Mouse (Mus musculus) lung, adult 18-20 months (tissue): ENCODE results near the gene Bcl3.
A peak's percentile ranks its signal among the peaks of the same experiment; 100 is the strongest.
"Not testable (repeated sequence)": the region's sequence is repeated elsewhere in the genome, so short reads cannot be mapped to it uniquely, and the experiment has no call there.

Experiments
- DNase-seq, 2 experiments: peaks; one replicate each; pipeline ENCODE4 v3.0.0; 2022; ENCODE audit warnings: mixed read lengths in 2 of 2

The Bcl3 gene

DNA sequence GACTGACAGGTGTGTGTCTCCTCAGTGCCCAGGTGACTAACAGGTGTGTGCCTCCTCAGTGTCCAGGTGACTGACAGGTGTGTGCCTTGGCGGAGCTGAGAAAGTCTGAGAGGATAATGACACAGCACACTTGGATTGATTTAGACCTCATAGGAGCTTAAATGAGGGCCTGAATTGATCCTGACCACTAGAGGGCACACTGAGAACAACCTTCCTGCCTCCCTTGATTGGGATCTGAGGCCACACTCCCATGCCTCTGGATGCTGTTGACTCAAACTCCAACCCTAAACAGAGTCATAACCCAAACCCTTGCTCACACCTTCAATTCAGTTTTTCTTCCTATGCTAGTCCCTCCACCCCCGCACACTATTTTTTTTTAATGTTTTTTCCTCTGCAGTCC lies 21.8 kb downstream of the Bcl3 start:
- peak; percentile 52 to 80 for DNase-seq

DNA sequence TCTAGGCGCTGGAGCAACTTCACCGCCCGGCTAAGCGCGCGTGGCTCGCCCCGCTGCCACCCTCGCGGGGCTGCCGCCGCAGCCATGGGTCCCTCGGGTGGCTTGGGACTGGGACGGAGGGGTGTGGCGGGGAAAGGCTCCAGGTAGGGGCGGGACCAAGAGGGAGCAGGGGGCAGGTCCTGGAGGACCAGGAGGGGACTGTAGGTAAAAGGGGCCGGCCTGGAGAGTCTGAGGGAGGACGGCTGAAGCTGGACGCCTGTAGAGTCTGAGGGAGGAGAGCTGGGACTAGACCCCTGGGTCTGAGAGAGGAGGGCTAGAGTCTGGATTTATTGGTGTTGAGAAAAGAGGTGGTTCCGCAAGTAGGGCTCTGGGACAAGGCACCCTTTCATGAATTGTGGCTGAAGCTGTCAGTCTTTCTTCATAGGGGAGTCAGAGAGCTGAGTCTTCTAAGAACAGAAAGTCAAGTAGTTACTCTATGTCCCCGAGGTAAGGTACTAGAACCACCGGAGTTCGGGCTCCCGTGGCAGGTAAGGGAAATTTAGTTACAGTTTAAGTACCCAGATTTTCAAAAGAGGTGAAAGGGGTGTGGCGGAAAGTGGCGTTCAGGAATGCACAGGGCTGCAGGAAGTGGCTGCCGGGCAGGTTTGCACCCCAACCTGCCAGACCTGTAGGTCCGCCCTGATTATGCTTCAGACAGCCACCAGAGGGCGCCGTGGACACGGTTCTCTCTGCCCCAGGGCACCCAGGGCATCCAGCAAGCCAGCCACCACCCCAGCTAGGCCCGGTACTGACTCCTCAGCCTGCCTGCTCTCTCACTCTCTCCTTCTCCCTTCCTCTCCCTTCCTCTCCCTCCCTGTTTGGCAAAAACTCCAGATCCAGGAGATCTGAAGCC lies 25.6 kb downstream of the Bcl3 start, which contains the start of gene Cblc:
TSS of gene Cblc (minus strand) at position 113 of the 892 bp plus-strand sequence.
- DNase-seq = peak; percentile 92 to 94

DNA sequence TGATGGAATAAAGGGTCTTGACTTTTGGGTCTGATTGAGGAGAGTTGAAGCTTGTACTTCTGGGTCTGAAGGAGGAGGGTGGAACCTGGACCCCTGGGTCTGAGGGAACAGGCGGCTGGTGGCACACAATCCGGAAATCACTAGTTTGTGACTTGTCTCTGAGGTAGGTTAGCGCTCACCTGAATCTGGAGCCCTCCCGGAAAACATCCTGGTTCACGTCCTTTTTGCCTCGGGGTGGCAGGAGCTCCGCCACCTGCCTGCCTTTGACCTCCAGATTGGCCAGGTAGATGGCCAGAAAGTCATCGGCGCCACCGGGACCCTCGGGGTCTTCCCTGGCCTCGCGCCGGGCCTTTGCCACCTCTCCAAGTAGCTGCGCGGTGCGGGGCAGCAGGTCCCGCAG lies 26.3 kb downstream of the Bcl3 start:
- DNase-seq = no peak

DNA sequence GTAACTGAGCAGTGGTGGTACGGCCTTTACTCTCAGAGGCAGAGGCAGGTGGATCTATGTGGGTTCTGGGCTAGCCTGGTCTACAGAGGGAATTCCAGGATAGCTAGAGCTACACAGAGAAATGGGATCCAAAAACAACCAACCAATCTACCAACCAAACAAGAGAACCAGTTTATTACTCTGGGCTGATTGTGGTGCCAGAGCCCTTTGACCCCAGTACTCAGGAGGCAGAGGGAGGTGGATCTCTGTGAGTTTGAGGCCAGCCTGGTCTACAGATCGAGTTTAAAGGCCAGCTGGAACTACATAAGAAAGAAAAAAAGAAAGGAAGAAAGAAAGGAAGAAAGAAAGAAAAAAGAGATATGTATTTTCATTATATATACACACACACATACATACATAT lies 27.3 kb downstream of the Bcl3 start:
- DNase-seq = no peak

DNA sequence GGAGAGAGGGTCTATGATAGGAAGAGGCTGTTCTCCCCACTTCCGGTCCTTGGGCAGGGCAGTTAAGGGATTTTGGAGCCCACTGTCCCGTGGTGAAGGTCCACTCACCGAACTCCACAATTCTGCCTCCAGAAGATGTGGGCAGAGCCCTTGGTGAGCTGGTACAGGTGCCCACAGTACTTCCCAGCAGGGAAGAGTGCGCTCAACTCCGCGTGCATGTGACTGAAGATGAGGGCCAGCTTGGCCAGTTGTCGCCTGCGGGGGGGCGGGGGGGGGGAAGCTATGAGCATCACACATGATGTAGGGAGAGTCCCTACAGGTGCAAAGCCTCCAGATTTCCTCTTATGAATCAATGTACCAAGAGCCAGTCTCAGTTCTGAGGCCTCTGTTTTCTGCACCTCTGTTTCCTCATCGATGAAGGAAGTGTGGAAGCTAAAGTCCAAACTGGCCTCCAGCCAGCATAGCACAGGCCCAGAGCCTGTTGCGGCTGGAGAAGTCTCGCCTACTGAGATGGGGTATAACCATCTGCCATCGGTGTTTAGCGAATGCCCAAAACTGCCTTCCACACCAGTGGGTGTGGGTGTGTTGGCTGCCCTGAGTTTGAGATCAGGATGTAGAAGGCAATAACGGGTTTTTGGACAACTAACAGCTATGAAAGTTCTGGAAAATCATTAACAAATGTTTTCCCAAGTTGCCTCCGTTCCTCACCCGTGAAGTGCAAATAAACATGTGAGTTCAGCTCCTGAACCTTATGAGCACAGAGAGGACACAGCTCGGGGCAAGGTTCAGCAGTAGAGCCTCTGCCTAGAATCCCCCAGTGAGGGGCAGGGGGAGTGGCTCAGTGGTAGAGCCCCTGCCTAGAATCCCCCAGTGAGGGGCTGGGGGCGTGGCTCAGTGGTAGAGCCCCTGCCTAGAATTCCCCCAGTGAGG lies 29.6 kb downstream of the Bcl3 start:
- DNase-seq = no peak

DNA sequence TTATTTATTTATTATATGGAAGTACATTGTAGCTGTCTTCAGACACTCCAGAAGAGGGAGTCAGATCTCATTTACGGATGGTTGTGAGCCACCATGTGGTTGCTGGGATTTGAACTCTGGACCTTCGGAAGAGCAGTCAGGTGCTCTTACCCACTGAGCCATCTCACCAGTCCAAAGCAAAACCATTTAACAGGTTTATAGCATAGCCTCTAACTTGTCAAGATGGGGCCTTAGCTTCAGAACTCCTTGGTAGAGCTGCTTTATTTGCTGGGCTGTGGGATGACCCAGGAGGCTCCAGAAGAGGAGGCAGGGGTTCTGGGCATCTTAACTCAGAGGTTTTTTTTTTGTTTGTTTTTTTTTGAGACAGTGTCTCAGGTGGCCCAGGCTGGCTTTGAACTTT lies 31.1 kb downstream of the Bcl3 start:
- not testable (repeated sequence) for DNase-seq

DNA sequence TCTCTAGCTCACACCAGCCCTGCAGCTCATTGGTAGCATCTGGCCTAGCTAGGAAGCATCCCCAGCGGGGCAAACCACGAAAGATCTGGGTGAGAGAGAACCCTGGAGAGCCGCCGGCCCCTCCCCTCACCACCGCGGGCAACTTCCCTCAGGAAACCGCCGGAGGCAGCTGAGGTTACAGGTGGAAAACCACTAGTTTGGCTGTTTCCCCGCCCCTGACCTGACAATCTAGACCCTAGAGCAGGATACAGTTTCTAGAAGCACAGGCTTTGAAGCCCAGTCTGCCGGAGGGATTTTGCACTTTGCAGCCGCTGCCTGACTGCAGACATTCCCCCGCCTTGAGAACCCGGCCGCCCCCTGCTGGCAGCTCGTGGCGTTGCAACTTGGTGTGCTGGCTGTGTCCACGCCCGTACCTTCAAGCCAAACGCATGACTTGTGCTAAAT lies 32.6 kb downstream of the Bcl3 start:
- peak; percentile 84 to 89 for DNase-seq

DNA sequence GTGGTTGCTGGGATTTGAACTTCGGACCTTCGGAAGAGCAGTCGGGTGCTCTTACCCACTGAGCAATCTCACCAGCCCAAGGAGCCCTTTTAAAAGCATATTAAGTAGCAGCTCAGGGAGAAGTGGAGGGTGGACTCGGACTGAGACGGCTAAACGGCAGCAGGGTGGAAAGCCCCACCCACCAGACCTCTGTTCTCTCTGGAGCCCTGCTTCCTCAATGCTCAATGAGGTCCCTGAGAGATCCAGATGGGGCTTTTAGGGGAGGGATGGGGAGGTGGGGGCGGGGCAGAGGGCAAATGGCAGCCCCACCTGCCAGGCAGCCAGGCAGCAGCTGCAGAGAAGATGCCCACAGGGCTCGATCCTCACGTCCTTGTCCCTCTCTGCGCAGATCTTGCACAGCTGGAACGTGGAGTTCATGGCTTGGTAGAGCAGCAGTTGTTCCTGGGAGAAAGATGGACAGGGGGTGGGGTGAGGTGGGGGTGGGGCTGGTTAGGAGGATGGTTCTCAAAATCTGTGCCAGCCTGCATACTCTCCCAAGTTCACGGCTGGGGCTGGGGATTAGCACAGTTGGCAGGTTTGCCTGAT lies 36.6 kb downstream of the Bcl3 start:
- DNase-seq = no peak

DNA sequence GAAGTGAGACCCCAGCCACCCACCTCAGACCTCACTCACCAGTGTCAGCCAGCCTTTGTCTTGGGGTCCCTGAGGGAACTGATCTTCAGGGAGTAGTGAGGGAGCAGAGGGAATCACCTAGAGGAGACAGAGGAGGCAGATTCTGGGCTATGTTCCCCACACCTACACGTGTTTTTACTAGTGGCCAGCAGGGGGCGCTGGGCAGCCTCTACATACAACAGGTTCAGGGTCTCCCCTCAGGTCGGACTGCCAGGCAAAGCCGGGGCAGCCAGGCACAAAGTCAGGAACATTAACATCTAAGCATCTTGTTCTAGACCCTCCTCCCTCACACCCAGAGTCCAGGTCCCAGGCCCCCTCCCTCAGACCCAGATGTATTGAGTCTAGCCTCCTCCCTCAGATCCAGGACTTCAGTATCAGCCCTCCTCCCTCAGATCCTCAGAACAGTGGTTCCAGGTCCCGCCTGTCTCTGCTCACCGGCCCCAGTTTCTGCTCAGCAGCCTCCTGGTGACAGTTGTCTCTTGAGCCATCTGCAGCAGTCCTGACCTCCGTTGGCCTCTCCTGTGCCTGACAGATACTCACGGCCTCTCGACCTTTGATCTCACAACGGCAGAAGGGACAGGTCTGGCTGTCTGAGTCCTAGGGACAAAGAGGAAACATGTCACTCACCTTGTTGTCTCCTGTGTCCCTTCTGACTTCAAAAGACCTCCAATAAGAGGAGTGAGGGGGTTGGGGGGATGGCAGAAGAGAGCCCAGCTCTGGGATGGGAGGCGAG lies 37.6 kb downstream of the Bcl3 start:
- DNase-seq = no peak

DNA sequence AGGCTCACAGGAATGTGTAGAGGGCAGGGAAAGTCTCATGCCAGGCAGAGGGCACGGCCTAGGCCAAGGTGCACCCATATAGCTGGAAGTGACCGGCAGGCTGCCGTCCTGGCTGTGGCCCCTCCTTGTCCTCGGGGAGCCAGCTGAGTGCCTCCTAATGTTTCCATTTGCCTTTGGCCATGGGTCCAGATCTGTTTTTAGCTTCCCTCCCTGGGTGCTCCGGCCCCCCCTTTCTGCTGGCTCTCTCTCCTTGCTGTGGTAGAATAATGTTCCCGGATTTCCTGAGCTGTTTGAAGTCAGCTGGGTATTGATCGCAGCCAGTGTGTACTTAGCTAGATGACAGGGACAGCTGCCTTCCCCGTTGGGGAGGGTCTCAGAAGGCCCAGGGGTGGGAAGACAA lies 38.9 kb downstream of the Bcl3 start:
- peak; percentile 73 to 77 for DNase-seq

DNA sequence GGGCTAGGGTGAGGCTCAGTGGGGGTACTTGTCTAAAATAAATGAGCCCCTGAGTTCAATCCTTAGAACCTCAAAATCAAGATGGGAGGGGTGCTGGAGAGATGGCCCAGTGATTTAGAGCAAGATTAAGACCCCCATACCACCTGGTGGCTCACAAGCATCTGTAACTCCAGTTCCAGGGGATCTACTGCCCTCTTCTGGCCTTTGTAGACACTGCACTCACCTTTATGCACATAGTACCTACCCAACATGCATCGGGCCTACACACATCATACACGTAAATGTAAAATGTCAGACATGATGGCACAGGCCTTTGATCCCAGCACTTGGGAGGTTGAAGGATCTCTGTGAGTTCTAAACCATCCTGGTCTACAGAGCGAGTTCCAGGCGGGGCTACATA lies 39.9 kb downstream of the Bcl3 start:
- DNase-seq = peak in 1 of 2 experiments; percentile 54

DNA sequence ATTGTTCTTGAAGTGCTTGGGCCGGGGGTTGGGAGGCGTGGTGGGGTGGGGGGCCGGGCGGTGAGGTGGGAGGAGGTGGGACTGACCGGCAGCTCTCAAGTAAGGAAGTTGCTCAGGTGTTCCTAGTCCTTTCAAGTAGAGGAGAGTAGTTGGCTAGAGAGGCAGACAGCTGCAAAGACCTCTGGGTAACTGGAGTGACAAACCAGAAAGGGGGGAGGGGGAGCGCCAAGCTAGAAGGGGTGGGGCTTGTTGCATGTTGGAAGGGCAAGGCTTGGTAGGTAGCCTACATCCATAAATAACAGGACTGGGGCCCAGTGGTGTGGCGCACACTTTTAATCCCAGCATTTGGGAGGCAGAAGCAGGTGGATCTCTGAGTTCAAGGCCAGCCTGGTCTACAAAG lies 40.8 kb downstream of the Bcl3 start:
- DNase-seq = no peak

DNA sequence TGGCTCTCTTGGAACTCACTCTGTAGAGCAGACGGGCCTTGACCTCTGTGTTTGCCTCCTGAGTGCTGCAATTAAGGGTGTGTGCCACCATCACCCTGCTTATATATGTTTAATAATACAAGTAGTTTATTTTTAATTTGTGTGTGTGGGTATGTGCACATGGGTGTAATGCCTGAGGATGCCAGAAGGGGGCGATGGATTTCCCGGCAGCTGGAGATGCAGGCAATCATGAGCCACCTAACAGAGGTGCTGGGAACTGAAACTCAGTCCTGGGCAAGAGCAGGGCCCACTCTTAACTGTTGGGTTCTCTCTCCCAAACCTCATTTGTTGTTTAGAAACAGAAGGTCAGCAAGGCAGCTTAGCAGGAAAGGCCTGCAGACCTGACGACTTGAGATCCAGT lies 42.7 kb downstream of the Bcl3 start:
- no peak for DNase-seq

DNA sequence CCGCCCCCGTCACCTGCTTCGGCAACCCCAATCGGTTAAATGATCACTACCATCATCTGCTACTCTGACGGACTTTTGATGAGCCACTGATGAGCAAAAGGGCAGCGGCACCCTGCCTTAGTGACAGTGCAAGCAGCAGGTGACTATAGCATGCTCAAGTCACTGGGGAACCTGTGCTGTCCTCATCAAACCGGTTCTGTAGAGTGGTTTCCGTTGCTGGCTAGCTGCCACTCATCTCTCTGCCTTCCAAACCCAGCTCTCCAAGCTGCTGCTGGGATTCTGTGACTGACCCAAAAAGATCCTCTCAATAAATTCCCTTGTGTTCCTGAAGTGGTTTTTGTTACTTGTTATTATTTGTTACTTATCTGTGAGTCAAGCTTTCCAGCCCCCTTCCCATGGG lies 43.9 kb downstream of the Bcl3 start:
- peak; percentile 84 to 90 for DNase-seq

DNA sequence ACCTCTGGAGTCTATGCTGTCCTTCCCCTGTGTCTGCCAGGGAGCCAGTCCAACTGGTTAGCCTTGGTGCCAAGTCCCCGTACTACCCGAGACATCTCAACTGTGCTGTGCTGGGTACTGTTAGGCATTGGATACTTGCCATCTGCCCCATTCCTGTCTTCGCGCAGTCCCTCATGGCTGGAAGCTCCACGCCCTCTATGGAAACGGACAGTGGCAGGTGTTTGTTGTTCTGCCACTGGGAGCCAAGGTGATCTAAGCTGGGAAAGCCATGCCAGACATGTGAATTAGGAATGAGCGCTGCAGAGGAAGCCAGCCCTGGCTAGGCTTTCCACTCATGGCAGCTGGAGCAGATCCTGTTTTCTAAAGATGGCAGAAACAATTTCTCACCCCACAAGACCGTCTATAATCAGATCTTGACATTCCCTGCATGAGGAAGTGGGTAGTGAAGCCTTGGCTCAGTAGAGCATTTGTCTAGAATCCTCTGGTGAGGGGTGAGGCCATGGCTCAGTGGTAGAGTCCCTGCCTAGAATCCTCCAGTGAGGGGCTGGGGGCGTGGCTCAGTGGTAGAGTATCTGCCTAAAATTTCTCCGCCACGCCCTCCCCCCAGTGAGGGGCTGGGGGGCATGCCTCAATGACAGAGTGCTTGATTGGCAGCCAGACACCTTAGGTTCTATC lies 45.4 kb downstream of the Bcl3 start:
- peak; percentile 31 to 51 for DNase-seq

DNA sequence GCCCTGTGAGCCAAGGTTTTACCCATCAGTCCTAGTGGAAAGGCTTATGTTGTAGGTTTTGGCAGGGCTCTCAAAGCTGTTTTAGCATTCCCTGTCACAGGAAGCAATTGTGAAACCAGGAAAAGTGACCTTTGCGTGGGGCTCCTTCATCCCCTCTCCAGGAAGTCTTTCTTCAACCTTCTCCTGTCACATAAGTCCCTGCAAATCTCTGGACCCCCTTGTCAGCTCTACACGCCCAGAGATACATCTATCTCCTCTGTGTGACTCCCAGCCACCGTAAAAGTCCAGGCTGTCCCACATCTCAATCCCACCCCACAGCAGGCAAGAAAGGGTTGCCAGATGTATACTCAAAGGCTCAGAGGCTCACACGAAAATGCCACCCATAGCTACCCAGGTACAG lies 50.9 kb downstream of the Bcl3 start:
- DNase-seq = no peak

DNA sequence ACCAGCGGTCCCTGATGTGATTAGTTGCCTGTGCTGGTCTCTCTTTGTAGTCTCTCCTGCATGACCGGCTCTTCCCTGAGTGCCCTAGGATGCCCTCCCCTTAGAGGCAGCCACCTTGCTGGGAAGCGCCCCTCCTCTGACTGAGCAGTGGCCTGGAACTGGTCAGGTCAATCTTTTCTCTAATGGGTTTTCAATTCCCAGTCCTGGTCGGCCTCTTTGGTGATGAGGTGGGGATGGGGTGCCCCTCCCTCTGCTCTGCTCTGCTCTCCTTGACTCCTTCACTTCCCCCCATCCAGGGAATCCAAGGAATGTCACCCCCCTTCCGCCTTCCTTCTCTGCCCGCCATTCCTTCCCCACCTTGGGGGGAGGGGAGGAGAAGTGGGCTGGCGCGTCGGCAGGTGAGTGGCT lies 51.6 kb downstream of the Bcl3 start, which contains the start of gene Bcam:
TSS of gene Bcam (minus strand) at position 33 of the 408 bp plus-strand sequence.
- DNase-seq = peak; percentile 78 to 86

DNA sequence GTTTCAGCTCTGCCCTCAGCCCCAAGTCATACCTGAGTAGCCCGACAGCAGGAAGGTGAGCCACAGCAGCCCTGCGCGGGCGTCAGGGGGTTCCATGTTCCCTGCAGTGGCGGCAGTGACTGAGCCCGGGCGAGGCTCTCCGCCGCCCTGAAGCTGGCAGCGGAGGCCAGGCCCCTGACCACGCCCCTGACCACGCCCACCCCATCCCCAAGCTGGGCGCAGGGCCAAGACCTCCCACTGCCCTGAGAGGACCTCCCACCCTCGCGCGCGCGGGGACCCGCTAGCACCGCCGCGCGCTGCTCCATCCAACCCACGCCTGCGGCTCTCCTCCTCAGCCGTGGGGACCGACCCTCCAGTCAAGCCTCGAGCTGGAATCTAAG lies 52.2 kb downstream of the Bcl3 start:
- DNase-seq = peak; percentile 91 to 93

DNA sequence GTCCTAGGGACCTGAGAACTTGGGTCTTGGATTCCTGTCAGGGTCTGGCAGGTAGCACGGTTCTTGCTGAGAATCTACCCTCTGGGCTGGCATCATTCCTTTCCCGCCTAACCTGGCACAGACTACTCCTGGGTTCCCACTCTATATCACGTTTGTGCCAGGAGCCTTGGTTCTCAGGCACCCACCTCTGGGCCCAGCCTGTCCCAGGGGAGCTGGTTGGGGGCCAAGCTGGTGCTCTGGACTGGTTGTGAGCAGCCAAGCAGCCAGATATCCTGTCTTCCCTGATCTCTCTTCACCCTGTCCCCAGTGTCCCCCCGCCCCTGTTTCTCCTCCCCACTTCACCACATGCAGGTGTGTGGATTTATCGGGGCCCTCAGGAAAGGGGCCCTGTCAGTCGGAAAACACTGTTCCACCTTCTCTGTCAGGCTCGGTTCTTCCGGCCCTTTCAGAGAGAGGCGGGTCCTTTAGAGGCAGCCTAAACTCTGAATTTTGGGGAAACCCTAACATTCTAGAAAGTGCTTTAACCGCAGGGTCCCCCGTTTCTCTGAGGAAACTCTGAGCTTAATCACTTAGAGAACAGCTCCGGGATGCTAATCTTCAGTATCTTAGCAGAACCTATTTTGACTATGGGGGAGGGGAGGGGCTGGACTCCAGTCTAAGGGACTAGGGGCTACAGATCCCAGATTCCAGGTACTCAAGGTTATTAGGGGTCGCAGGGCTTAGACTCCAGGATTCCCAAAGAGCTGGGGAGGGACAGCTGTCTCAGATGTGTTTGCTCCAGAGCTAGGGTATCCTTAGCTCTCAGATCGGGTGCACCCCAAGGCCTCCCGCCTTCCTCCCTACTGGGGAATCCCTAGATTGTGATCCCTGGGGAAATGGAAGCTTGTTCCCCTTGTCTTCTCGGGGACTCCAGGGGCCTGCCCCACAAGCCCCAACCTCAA lies 52.9 kb downstream of the Bcl3 start:
- DNase-seq = no peak

DNA sequence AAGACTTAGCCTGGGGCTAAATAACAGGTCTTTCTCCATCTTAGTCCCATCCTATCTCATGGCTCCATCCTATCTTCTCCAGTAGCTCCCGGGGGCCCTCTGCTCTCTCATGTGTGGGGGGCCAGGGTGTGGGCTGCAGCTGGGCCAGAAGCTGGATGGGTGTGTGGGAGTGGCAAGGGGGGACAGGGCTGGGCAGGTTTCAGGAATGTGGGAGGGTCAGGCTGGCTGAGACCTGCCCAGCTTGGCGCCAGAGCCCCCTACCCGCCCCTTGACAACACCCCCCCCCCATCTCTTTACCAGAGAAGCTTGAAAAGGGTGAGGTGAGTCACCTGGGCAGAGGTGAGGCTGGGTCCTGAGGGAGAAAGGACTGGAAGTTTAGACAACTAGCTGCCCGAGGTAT lies 53.6 kb downstream of the Bcl3 start:
- peak in 1 of 2 experiments; percentile 52 for DNase-seq
